ENCODE assay signal across 8 mouse cellular contexts in genomic region chr15:56278622-56279301, GRCm38 (mm10).
DNase-seq lines count a peak whose midpoint lies in the region; ATAC-seq lines count a peak whose summit lies in the region.
"Had no signal": no experiment of that assay in that cellular context is flagged by ENCODE, and none has a peak within 500 bp of the region (broad histone marks: within the 10 kb centered on the region; RNA-seq: fewer than 3 reads in every experiment).

No protein-coding gene starts in this region.

- DNase-seq in NIH3T3 (ENCODE audit: low read depth) = peak; percentile 89
- DNase-seq in adrenal gland, adult 18-20 months (ENCODE audit: low spot score in 2 of 2) = peak; percentile 13 to 24
- peak; percentile 59 for DNase-seq in gastrocnemius, adult 18-20 months (ENCODE audit: low spot score)
- DNase-seq in limb, embryonic 10.5 days (ENCODE audit: low spot score) = peak; percentile 46
- peak; percentile 17 for DNase-seq in ovary, adult 18-20 months (ENCODE audit: low spot score)
- no peak for DNase-seq in thymus, postnatal 10 days (ENCODE audit: low spot score in 2 of 2)

- 49% methylated on average over 7 of the region's 7 CpGs for WGBS in hindbrain, embryonic 12.5 days
- WGBS in limb, embryonic 10.5 days = 68% methylated on average over 7 of the region's 7 CpGs

- H3K4me3 ChIP-seq in hindbrain, embryonic 12.5 days = no peak overlapping the region
- H3K4me3 ChIP-seq in limb, embryonic 10.5 days = no peak overlapping the region

- H3K27me3 ChIP-seq in hindbrain, embryonic 12.5 days = no peaks in the 10 kb centered on the region
- H3K27me3 ChIP-seq in limb, embryonic 10.5 days (ENCODE audit: low read depth, poor library complexity, severe bottlenecking) = no peaks in the 10 kb centered on the region

- no peaks in the 10 kb centered on the region for H3K36me3 ChIP-seq in hindbrain, embryonic 12.5 days
- H3K36me3 ChIP-seq in limb, embryonic 10.5 days = no peaks in the 10 kb centered on the region

- H3K4me2 ChIP-seq in hindbrain, embryonic 12.5 days (replicated peaks) = no peak overlapping the region

- H3K4me1 ChIP-seq in hindbrain, embryonic 12.5 days = peaks cover 9% of the 10 kb centered on the region; the same call in 1 of the 2 replicates
- H3K4me1 ChIP-seq in limb, embryonic 10.5 days = peaks cover 13% of the 10 kb centered on the region; the same call in 1 of the 2 replicates

- no peak overlapping the region for H3K9ac ChIP-seq in hindbrain, embryonic 12.5 days

- no peaks in the 10 kb centered on the region for H3K9me3 ChIP-seq in hindbrain, embryonic 12.5 days (replicated peaks)
- H3K9me3 ChIP-seq in limb, embryonic 10.5 days (replicated peaks) = no peaks in the 10 kb centered on the region

- peak overlapping the region; percentile 30; the same call in 1 of the 2 replicates for H3K27ac ChIP-seq in hindbrain, embryonic 12.5 days
- H3K27ac ChIP-seq in limb, embryonic 10.5 days = peak overlapping the region; percentile 50; the same call in 1 of the 2 replicates
- H3K27ac ChIP-seq: macrophage had no signal

- ATAC-seq in hindbrain, embryonic 12.5 days (ENCODE audit: low FRiP score) = peak; percentile 88

Comparison
In these comparisons a context has a peak if more than half of its experiments do, and no peak if none do; other contexts are left out.
1. DNase-seq: peak in NIH3T3 (single experiment), adrenal gland, adult 18-20 months (2 of 2), gastrocnemius, adult 18-20 months (single experiment), limb, embryonic 10.5 days (single experiment) and ovary, adult 18-20 months (single experiment); none in thymus, postnatal 10 days (0 of 2).